Mouse (Mus musculus) kidney, postnatal 10 days (tissue): ENCODE data around the gene Trmt112.
"Not testable (repeated sequence)": the region's sequence is repeated elsewhere in the genome, so short reads cannot be mapped to it uniquely, and the experiment has no call there.

Experiments used
- DNase-seq: peaks from one replicate; pipeline ENCODE4 v3.0.0; 2021; ENCODE audit warnings: mixed read lengths

The Trmt112 gene

DNA sequence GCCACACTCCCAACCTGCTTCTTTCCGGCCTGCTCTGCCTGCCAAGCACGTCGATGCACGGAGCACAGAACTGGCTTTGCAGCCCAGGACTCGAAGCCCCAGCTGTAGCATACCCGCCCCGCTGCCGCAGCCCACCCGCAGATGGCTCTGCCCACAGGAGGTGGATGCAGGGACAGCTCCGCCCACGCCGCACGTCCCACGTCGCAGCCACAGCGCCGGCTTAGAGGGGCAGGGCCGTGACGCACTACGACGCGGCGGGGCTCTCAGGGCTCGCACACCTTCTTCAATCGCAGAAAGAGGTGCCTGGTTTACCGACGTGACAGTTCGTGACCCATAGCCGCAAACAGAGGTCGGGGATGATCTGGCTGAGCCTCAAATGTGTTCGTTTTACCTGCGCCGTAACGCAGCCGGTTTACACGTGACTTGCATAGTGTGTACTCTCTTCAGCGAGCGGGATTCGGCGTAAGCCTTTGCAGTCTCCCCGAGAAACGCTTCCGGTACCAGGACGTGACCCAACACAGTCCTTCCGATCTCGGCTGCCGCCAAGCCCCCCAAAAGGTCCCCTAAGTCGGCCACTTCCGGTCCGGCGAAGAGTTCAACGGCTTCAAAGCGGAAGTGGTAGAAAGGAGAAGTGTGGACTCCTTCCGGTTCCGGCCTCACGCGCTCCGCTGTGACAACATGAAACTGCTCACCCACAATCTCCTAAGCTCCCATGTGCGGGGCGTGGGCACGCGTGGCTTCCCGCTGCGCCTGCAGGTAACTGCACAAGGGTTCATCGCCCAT, at the start of gene Trmt112, which contains the start of gene Prdx5:
Trmt112 (plus strand) TSS at position 192 of the 783 bp plus-strand sequence.
Prdx5 (minus strand) TSS at position 600 of the 783 bp plus-strand sequence.
- DNase-seq = peak; percentile 96

- no peak for DNase-seq
These were observed 49.5 kb upstream of the Trmt112 start for GRCm38 (mm10) chr19:6859971-6860370.

GRCm38 (mm10) chr19:6860706-6861105, 48.8 kb upstream of the Trmt112 start:
- DNase-seq = no peak

DNA sequence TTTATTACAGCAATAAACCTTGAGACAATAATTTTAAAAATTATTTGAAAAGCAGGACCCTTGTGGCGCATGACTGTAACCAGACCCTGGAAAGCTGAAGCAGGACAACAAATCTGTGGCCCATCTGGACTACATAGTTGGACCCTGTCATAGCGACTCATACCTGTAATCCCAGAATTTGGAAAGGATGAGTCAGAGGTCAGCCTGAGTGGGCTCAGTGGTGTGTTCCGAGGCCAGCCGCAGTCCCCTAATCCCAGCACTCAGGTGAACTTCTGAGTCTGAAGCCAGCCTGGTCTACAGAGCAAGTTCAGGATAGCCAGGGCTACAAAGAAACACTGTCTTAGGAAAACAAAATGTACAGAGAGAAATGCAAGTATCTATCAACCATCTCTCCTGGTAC, 48.0 kb upstream of the Trmt112 start:
- no peak for DNase-seq

DNA sequence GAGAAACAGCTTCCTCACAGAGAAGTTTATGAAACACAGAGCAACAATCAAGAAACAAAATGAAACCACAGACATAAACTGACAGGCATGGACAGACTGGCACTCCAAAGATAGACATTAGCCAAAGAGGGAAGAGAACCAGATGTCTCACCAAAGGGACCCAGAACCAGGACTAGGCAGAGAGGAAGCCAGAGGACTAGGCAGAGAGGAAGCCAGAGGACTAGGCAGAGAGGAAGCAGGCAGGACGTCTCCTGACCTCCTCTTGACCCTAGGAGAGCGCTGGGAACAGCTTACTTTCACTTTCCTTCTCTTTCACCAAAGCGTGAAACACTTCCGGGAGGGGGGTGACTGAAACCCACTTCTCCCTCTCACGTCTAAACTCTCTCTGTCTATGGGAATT, 40.1 kb upstream of the Trmt112 start:
- DNase-seq = peak; percentile 75

- DNase-seq = peak; percentile 81
These were observed 37.8 kb upstream of the Trmt112 start for GRCm38 (mm10) chr19:6871574-6872271.

- DNase-seq = no peak
These were observed 36.8 kb upstream of the Trmt112 start for GRCm38 (mm10) chr19:6872701-6873100.

GRCm38 (mm10) chr19:6874257-6874656, 35.2 kb upstream of the Trmt112 start:
- no peak for DNase-seq

DNA sequence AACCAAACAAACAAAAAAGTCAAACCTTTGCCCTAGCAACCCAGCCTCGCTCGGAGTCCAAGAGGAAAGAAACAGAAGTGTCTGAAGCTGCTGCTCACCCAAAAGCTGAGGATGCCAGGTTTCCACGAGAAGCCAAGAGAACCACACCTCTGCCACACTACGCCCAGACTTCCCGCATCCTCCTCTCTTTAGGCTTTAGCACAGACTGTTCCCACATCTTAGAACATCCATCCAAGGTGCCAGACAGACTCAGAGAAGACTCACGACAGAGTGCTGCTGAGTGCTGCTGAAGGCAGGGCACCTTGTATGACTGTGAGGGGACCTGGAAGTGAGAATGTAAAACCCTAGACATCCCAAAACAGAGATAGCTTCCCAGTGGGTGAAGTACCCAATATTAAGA, 33.7 kb upstream of the Trmt112 start:
- no peak for DNase-seq

DNA sequence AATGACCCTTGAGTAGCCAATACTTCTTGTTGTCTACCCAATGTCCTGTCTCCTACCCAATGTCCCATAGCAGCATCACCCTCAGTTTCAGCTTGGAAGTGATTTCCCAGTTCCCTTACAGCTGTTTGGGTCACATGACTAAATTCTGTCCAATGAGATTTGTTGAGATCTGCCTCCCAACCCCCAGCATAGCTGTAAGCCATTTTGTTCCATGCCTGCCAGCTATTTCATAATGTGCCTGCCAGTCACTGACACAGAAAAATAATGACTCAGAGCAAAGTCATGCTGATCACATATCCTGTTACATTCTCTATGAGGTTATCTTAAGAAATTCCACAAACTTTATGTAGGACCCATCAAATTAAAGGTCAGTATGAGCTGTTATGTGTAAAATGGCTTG, 32.7 kb upstream of the Trmt112 start:
- DNase-seq = no peak

DNA sequence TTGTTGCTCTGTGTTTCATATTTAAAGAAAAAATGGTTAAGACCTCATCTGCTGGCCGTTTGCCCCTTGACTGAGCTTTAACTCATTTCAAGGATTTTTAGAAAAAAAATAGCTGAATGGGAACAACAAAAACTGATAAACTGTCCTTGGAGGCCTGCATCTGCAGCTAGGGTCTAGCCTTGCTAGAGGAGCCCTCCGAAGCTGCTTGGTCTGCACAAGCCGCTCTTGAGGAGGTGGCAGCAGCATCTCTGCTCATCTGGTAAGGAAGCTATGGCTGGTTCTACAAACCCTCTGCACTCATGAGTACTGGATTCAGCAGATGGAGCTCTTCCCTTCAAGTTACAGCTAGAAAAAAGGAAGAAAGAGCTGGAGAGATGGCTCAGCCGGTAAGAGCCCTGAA, 31.5 kb upstream of the Trmt112 start:
- no peak for DNase-seq

DNA sequence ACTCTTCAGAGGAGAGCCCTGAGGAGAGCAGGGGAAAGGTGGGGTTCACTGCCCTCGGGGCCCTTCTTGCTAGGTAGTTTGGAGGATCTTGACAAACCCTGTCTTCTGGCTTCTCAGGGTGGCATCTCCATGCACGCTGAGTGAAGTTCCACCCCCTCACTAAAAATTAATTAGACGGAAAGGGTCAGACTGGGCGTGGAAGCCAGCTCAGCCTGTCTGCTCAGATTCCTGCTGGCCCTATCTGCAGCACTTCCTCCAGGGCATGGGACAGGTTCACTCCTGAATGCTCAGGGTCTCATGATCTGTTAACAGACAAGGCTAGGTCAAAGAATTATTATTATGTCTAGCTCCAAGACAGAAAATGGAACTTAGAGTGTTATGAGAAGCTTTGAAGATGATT, 17.0 kb upstream of the Trmt112 start:
- DNase-seq = peak; percentile 28

DNA sequence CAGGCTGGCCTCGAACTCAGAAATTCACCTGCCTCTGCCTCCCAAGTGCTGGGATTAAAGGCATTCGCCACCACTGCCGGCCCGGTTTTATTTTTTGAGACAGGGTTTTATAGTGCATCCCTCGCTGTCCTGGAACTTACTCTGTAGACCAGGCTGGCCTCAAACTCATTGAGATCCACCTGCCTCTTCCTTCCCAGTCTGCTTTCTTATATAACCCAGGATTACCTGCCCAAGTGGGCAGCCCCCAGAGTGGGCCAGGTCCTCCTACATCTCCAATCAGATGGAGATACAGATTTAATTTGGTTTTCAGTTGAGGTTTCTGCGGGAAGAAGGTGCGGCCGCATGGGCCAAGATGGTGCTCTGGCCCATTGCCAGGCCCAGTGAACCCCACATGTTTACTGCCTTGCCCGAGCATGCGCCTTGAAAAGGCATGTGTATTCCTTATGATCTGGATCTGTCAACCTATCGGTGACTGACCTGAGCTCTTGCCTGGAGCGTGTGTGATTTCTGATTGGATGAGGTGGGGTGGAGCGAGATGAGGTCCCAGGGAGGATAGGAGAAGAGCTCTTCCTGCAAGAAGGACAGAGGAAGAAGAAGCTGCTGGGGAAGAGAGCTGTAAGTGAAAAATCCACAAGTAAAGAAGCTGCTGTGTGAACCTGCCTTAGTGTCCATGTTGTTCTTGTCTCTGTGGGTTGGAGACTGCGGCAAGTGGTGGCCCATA, 15.6 kb upstream of the Trmt112 start:
- DNase-seq = no peak

- DNase-seq = not testable (repeated sequence)
These were observed 13.7 kb upstream of the Trmt112 start for GRCm38 (mm10) chr19:6895608-6896305.

GRCm38 (mm10) chr19:6899641-6900040, 9.9 kb upstream of the Trmt112 start:
- no peak for DNase-seq

DNA sequence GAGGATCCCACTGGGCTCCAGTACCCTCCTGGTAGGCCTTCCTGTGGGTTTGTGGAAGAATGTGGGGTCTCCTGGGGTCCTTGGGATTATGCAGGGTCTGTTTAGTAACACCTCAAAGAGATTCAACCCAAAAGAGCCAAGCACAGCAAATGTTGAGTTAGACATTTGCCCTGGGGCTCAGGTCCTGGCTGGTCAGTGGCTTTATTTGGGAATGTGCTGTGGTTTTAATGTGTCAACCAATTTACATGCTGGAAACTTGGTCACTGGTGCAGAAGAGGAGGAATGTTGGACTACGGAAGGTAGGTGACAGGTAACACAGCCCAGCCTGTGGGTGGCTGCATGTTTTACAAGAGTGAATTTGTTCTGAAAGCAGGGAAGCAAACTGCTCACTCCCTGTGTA, 6.5 kb upstream of the Trmt112 start:
- peak; percentile 44 for DNase-seq

DNA sequence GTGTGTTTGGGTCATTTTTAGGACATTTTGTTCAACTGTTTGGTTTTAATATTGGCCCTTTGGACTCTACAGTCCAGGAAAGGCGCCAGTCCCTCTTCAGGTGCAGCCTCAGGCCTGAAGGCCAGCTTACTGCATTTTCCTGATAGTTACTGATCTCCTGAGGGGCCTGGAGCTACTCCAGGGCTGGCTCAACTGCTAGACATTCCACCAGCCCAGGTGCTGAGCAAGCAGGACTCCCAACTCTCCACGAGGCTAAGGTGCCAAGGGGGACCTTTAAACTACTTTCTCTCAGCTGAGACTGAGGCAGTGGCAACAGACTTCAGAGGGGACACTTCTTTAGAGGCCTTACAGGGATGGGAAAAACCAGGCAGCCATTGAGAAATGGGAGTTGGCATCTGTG, 4.7 kb upstream of the Trmt112 start:
- DNase-seq = peak; percentile 72

DNA sequence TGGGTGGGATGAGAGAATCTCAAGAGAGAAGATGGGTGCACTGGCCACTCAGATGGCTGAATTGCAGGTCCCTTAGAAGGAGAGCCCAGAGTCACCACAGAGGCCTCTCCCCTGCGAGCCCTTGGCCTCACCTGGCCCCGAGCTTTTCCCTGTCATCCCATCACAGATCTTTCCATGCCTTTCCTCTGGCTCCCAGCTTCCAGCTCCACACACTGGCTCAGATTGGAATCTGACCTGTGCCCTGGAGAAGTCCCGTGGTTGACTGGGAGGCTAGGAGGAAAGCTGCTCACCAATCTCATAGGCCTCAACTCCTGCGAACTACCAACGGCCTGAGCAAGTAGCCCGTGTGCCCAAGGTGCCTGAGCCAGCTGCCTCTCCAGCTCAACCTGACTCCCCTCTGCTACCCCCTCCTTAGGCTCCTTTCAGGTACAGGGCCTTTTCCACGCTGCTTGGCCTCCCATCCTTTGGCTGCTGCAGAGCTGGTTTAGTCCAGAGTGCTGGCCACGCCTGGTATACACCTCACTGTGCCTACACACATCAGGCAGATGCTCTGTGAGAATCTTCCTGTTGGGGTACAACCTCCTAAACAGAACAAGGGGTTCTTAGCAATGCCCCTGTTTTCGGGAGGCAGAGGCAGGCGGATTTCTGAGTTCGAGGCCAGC, 3.9 kb upstream of the Trmt112 start:
- no peak for DNase-seq

- peak; percentile 40 for DNase-seq
These were observed 3.3 kb upstream of the Trmt112 start for GRCm38 (mm10) chr19:6906199-6906598.

DNA sequence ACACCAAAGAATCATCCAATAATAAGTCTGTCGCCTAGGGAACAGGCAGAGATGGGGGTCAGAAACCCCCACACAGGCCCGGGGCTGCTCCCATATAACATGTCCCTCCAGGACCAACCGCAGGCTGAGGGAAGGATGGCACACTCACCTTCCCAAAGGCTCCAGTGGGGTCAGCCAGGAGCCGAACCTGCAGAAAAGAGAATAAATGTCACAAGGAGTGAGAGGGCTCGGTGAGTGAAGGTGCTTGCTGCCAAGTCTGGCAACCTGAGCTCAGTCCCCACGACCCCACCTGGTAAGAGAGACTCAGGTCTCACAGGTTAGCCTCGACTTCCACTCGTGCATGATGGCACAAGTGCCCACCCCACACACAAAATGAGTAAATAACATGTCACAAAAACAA, 2.4 kb upstream of the Trmt112 start:
- no peak for DNase-seq

- DNase-seq = no peak
These were observed 1.5 kb upstream of the Trmt112 start for GRCm38 (mm10) chr19:6907811-6908540.

DNA sequence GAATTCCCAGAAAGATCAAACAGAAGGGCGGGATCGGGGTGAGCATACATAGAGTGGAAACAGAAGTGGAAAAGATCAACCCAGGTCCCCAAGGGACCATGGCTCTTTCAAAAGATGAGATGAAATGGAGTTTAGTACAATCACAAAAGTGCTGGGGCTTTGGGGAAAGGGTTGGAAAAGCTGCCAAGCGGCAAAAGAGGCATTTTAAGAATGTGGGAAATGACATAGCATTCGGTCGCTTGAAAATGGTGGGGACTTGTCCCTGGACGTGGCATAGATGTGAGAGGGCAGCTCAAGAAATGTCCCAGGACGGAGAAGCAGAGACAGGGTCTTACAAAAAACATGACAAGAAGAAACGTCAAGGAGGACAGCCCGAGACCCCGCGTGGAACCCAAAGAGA, 477 bp upstream of the Trmt112 start:
- no peak for DNase-seq
